Mouse (Mus musculus) spleen, adult 2 months (tissue): ENCODE data around the gene Zfp385b.

Experiments used
- CTCF ChIP-seq: fragments of 200-500 bp; IDR thresholded peaks from 2 replicates; pipeline ENCODE4 v1.5.1; 2011; ENCODE audit warnings: mild to moderate bottlenecking, inconsistent platforms; ENCODE audit not compliant: insufficient read depth, insufficient read length, insufficient replicate concordance; ENCODE audit errors: extremely low read depth
- POLR2A ChIP-seq: fragments of 200-500 bp; IDR thresholded peaks from 2 replicates; pipeline ENCODE4 v1.6.1; 2011; ENCODE audit warnings: low read depth, low read length, inconsistent platforms

DNA sequence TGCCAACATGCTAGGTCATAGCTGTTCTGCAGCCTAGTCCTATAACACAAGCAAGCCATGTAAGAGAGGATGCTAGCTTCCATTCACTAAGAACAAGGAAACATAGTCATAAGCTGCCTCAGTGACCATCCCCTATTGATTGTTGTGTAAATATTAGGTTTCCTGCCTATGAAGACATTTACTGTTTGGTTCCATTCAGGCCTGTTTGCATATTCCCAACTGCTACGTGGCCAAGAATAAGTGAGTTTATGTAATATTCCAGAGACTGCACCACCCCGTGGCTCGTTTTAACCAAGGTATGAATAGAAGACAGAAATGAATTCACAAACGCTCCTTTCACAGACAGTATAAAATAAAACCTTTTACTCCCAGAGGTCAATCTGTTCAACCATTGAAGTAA is 200.8 kb downstream of the Zfp385b start:
- no peak for TF ChIP-seq CTCF
- no peak for TF ChIP-seq POLR2A
